Mouse (Mus musculus): ENCODE data around the gene Sox30. TPM values are rescaled to one million over a fixed set of nuclear protein-coding genes. Genes with fewer than 3 reads are reported as not detected.

The Sox30 gene
- not detected for polyA plus RNA-seq (2012; fragmentation: generic; extraction: Trizol)

DNA sequence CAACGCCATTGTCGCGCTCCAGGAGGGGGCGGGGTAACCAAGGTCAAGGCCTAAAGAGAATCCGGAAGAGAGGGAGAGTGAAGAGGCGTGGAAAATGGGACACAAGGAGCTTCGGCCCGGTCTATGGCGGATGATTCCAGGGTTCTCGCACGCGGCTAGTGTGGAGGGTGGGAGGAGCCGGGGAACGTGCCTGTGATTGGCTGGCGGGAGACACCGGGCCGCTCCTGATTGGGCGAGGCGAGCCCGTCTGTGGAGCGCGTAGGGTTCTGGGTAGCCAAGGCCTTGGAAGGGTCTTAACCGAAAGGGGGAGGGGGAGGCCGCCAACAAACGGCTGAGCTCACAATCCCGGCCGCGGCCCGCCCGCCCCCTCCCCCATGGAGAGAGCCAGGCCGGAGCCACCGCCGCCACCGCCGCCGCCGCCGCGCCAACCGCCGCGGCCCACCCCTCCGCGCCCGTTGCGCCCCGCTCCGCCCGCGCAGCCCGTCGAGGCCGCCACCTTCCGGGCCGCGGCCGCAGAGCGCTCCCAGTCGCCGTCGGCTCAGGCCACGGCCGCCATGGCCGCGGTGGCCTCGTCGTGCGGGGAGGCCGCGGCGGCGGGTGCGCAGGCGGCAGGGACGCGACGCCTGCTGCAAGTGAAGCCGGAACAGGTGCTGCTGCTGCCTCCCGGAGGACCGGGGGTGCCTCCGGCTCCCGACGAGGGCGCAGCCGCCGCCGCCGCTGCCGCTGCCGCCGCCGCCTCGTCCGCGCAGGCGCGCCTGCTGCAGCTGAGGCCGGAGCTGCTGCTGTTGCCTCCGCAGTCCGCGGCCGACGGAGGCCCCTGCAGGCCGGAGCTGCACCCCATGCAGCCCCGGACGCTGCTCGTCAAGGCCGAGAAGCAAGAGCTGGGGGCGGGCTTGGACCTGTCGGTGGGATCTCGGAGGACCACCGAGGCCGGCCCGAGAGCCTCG is at the start of gene Sox30:
Gene Sox30, plus strand, starts transcription at position 365 of the 947 bp plus-strand sequence.
- Histone ChIP-seq H3K4me3 (no peak within 1 kb of the TSS), H3K27me3 (ENCODE audit: control insufficient read depth, insufficient read depth, insufficient read length) (no peaks in the 10 kb centered on the region), H3K4me2 (ENCODE audit: low read depth) (no peak within 1 kb of the TSS), H3K79me2 (ENCODE audit: control insufficient read depth, insufficient read depth) (no peaks in the 10 kb centered on the region), H3K36me3 (ENCODE audit: control insufficient read depth, insufficient read depth) (no peaks in the 10 kb centered on the region), H3ac (ENCODE audit: control insufficient read depth, insufficient read length) (no peak within 1 kb of the TSS)
- TF ChIP-seq SRF (IDR thresholded peaks at IDR 0.05; ENCODE audit: control insufficient read depth, insufficient read length, low read depth) = no peak

DNA sequence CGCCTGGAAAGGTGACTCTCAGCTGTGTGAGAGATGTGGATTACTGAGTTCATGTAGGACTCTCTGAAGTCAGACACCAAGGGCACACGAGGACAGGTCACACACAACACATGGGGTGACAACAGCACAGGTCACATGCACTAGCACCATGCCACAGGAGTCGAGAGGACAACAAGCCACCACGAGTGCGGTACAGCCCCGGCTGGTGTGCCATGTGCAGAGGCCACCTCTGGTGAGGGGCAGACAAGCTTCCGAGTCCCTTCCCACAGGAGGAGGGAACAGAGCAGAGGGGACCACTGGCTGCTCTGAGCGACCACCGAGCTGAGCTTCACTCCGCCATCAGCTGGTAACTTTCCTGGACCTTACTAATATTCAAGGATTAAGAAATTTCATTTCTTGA is 47.3 kb upstream of the Sox30 start:
- Histone ChIP-seq H3K4me3 (no peak overlapping the region), H3ac (ENCODE audit: control insufficient read depth, insufficient read length) (no peak overlapping the region), H3K36me3 (ENCODE audit: control insufficient read depth, insufficient read depth) (no peaks in the 10 kb centered on the region), H3K27me3 (ENCODE audit: control insufficient read depth, insufficient read depth, insufficient read length) (no peaks in the 10 kb centered on the region), H3K79me2 (ENCODE audit: control insufficient read depth, insufficient read depth) (no peaks in the 10 kb centered on the region), H3K4me2 (ENCODE audit: low read depth) (no peak overlapping the region)
- no peak for TF ChIP-seq MYOD1 (IDR thresholded peaks at IDR 0.05; ENCODE audit: control insufficient read depth in 1 of 3, insufficient read length in 2 of 3, low read depth in 2 of 3)
- no peak for TF ChIP-seq SRF (IDR thresholded peaks at IDR 0.05; ENCODE audit: control insufficient read depth, insufficient read length, low read depth)
- no peak for TF ChIP-seq CEBPB (IDR thresholded peaks at IDR 0.05; ENCODE audit: insufficient read depth, poor library complexity, severe bottlenecking)
- TF ChIP-seq MAX (IDR thresholded peaks at IDR 0.05; ENCODE audit: low read depth) = no peak
- no peak for TF ChIP-seq TCF3 (IDR thresholded peaks at IDR 0.05; ENCODE audit: insufficient read length, low read depth)
- TF ChIP-seq E2F4 (IDR thresholded peaks at IDR 0.05; ENCODE audit: insufficient read depth) = no peak
- no peak for TF ChIP-seq REST (IDR thresholded peaks at IDR 0.05; ENCODE audit: insufficient read depth, insufficient read length)
- TF ChIP-seq POLR2A (IDR thresholded peaks at IDR 0.05; ENCODE audit: insufficient read length, low read depth) = no peak
- TF ChIP-seq TCF12 (IDR thresholded peaks at IDR 0.05; ENCODE audit: insufficient read depth, poor library complexity, severe bottlenecking) = no peak
- TF ChIP-seq MYOG (IDR thresholded peaks at IDR 0.05; ENCODE audit: control insufficient read depth in 1 of 3, insufficient read depth in 1 of 3, insufficient read length in 2 of 3, low read depth in 2 of 3) = no peak
- no peak for TF ChIP-seq USF1 (IDR thresholded peaks at IDR 0.05; ENCODE audit: low read depth)
- TF ChIP-seq POLR2AphosphoS2 (IDR thresholded peaks at IDR 0.05; ENCODE audit: insufficient read length, low read depth) = no peak

DNA sequence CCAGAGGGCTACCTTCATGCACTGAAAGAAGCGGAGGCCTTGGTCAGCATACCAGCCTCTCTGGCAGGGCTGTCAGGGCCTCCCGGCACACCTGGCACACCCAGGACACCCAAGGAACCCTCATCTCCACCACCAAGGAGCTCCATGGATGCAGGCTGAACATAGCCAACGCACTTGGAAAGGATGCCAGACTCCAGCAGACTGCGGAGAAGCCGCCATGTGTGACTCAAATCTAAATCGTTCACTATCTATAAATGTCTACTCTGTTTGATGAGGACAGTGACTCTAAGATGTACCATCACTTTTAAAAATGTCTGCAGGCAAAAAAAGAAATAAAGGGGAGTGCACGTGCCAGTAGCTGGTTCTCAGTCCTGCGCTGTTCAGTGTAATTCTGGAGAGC is 42.6 kb upstream of the Sox30 start:
- Histone ChIP-seq H3K36me3 (ENCODE audit: control insufficient read depth, insufficient read depth) (peaks cover 2% of the 10 kb centered on the region), H3K4me3 (no peak overlapping the region), H3K79me2 (ENCODE audit: control insufficient read depth, insufficient read depth) (peaks cover 3% of the 10 kb centered on the region)

DNA sequence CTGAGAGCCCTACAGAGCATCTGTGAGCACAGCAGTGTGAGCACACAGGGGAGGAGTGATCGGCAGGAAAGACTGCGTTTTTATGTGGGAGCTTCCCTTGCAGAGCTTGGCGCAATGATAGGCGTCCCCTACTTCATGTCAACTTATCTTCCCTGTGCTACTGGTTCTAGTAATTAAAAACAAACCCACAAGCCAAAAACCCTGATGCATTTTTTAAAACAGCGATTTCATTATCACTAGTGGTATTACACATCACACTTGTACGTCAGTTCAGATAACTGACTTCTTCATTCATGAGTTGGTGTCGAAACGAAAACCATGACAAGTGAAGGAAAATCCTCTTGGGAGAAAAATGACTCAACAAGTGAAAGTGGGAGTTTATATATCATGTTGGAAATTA is 41.2 kb upstream of the Sox30 start:
- H3K79me2 ChIP-seq (ENCODE audit: control insufficient read depth, insufficient read depth) = peaks cover 12% of the 10 kb centered on the region
- no peak overlapping the region for H3K4me2 ChIP-seq (ENCODE audit: low read depth)
- H3ac ChIP-seq (ENCODE audit: control insufficient read depth, insufficient read length) = no peak overlapping the region
- no peaks in the 10 kb centered on the region for H3K27me3 ChIP-seq (ENCODE audit: control insufficient read depth, insufficient read depth, insufficient read length)
- H3K36me3 ChIP-seq (ENCODE audit: control insufficient read depth, insufficient read depth) = peaks cover 4% of the 10 kb centered on the region
- H3K4me3 ChIP-seq = no peak overlapping the region
- TF ChIP-seq CEBPB (IDR thresholded peaks at IDR 0.05; ENCODE audit: insufficient read depth, poor library complexity, severe bottlenecking) (no peak), MYOD1 (IDR thresholded peaks at IDR 0.05; ENCODE audit: control insufficient read depth in 1 of 3, insufficient read length in 2 of 3, low read depth in 2 of 3) (no peak), USF1 (IDR thresholded peaks at IDR 0.05; ENCODE audit: low read depth) (no peak), TCF3 (IDR thresholded peaks at IDR 0.05; ENCODE audit: insufficient read length, low read depth) (no peak), POLR2A (IDR thresholded peaks at IDR 0.05; ENCODE audit: insufficient read length, low read depth) (no peak), E2F4 (IDR thresholded peaks at IDR 0.05; ENCODE audit: insufficient read depth) (no peak), TCF12 (IDR thresholded peaks at IDR 0.05; ENCODE audit: insufficient read depth, poor library complexity, severe bottlenecking) (no peak), SRF (IDR thresholded peaks at IDR 0.05; ENCODE audit: control insufficient read depth, insufficient read length, low read depth) (no peak), POLR2AphosphoS2 (IDR thresholded peaks at IDR 0.05; ENCODE audit: insufficient read length, low read depth) (no peak), REST (IDR thresholded peaks at IDR 0.05; ENCODE audit: insufficient read depth, insufficient read length) (no peak), MAX (IDR thresholded peaks at IDR 0.05; ENCODE audit: low read depth) (no peak), MYOG (IDR thresholded peaks at IDR 0.05; ENCODE audit: control insufficient read depth in 1 of 3, insufficient read depth in 1 of 3, insufficient read length in 2 of 3, low read depth in 2 of 3) (no peak)

More for the DNA sequence above, 42.6 kb upstream of the Sox30 start:
- Histone ChIP-seq H3K27me3 (ENCODE audit: control insufficient read depth, insufficient read depth, insufficient read length) (no peaks in the 10 kb centered on the region), H3ac (ENCODE audit: control insufficient read depth, insufficient read length) (no peak overlapping the region), H3K4me2 (ENCODE audit: low read depth) (no peak overlapping the region)
- TF ChIP-seq E2F4 (IDR thresholded peaks at IDR 0.05; ENCODE audit: insufficient read depth) (no peak), SRF (IDR thresholded peaks at IDR 0.05; ENCODE audit: control insufficient read depth, insufficient read length, low read depth) (no peak), MAX (IDR thresholded peaks at IDR 0.05; ENCODE audit: low read depth) (no peak), TCF12 (IDR thresholded peaks at IDR 0.05; ENCODE audit: insufficient read depth, poor library complexity, severe bottlenecking) (no peak)

DNA sequence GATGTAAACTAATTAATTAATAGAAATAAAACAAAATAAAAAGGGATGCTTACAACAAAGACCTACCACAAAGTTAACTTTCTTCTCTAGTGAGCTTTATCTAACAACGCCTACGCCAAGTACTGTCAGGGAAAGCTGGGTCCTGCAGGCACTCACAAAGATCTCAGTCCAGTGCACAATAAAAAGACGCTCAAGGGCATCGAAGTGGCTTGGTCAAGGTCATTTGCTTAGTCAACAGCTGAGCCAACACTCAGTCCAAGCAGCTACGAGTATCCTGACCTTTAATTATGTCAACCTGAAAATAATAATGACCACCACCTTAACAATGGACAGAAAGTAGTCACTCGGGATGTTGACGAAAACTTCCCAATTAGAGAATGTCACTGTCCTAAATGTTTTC is 37.8 kb upstream of the Sox30 start:
- Histone ChIP-seq H3K79me2 (ENCODE audit: control insufficient read depth, insufficient read depth) (peaks cover 16% of the 10 kb centered on the region), H3K4me2 (ENCODE audit: low read depth) (no peak overlapping the region), H3ac (ENCODE audit: control insufficient read depth, insufficient read length) (no peak overlapping the region), H3K27me3 (ENCODE audit: control insufficient read depth, insufficient read depth, insufficient read length) (no peaks in the 10 kb centered on the region), H3K36me3 (ENCODE audit: control insufficient read depth, insufficient read depth) (peaks cover 4% of the 10 kb centered on the region), H3K4me3 (no peak overlapping the region)
- TF ChIP-seq POLR2A (IDR thresholded peaks at IDR 0.05; ENCODE audit: insufficient read length, low read depth) (no peak), MAX (IDR thresholded peaks at IDR 0.05; ENCODE audit: low read depth) (no peak), CEBPB (IDR thresholded peaks at IDR 0.05; ENCODE audit: insufficient read depth, poor library complexity, severe bottlenecking) (no peak), TCF3 (IDR thresholded peaks at IDR 0.05; ENCODE audit: insufficient read length, low read depth) (no peak)

Data from myocyte (in vitro differentiated cells).